Mouse (Mus musculus) hindbrain, postnatal 0 days (tissue): Measurements from ENCODE around the gene 4930426L09Rik. TPM values are rescaled to one million over a fixed set of nuclear protein-coding genes. Genes with fewer than 3 reads are reported as not detected.
"Not testable (repeated sequence)": the region's sequence is repeated elsewhere in the genome, so short reads cannot be mapped to it uniquely, and the experiment has no call there.

Source experiments
- ATAC-seq: fragments of 200-750 bp; cut with Nextera tagmentation; 2 replicates; pipeline ENCODE4 v1.8.0; 2017; ENCODE audit warnings: mild to moderate bottlenecking, moderate TSS enrichment, moderate library complexity
- DNase-seq: peaks from one replicate; pipeline ENCODE4 v3.0.0-alpha.2; 2015; ENCODE audit warnings: low spot score
- H3K27ac ChIP-seq: fragments of 300-500 bp; sonication (generic); 2 replicates; pipeline ENCODE4 v1.5.1; 2014; ENCODE audit warnings: mild to moderate bottlenecking
- H3K27me3 ChIP-seq: fragments of 300-500 bp; sonication (generic); 2 replicates; pipeline ENCODE4 v1.6.1; 2014; ENCODE audit warnings: low read length, mixed read lengths; ENCODE audit not compliant: insufficient read depth
- H3K36me3 ChIP-seq: fragments of 300-500 bp; sonication (generic); 2 replicates; pipeline ENCODE4 v1.6.1; 2014; ENCODE audit warnings: low read length, mixed read lengths; ENCODE audit not compliant: insufficient read depth
- H3K4me1 ChIP-seq: fragments of 300-500 bp; sonication (generic); 2 replicates; pipeline ENCODE4 v1.6.1; 2014; ENCODE audit warnings: antibody characterized with exemption, low read length, mixed read lengths; ENCODE audit not compliant: insufficient read depth
- H3K4me2 ChIP-seq: fragments of 300-500 bp; sonication (generic); 2 replicates; pipeline ENCODE4 v1.6.1; 2014; ENCODE audit warnings: low read depth, mild to moderate bottlenecking, low read length, moderate library complexity, mixed read lengths
- H3K4me3 ChIP-seq: fragments of 300-500 bp; sonication (generic); 2 replicates; pipeline ENCODE4 v1.5.1; 2014; ENCODE audit warnings: low read length
- H3K9ac ChIP-seq: fragments of 300-500 bp; sonication (generic); replicated peaks from 2 replicates; pipeline ENCODE4 v1.6.1; 2014; ENCODE audit warnings: mild to moderate bottlenecking, low read length, moderate library complexity, mixed read lengths
- H3K9me3 ChIP-seq: fragments of 300-500 bp; sonication (generic); 2 replicates; pipeline ENCODE4 v1.6.1; 2016; ENCODE audit warnings: low read length, mixed read lengths
- CTCF ChIP-seq: IDR thresholded peaks from 2 replicates; pipeline ENCODE4 v1.5.1; 2016; ENCODE audit warnings: antibody characterized with exemption, control low read depth, low read depth
- WGBS: fragments of 180-500 bp; shearing (Covaris S2); extraction: QIAGEN DNeasy Blood & Tissue Kit; methylation state at CpG from one replicate; pipeline ENCODE4 v1.1.7; 2014; 5-methylcytosine and 5-hydroxymethylcytosine counted together
- polyA plus RNA-seq: library from polyadenylated mRNA; unstranded; fragments of >200 nt; fragmentation: Nextera tagmentation; extraction: Ambion mirVana; gene quantifications from 2 replicates; pipeline ENCODE4 v1.2.1, GENCODE M21; 2015
- total RNA-seq: library from RNA; depleted of rRNA; stranded (reverse); fragments of >200 nt; gene quantifications from 2 replicates; pipeline ENCODE4 v1.2.3, GENCODE M21; 2014

The 4930426L09Rik gene
- total and polyA plus RNA-seq, 2 experiments from 2014 or later, result 0.76 to 2.0 TPM

DNA sequence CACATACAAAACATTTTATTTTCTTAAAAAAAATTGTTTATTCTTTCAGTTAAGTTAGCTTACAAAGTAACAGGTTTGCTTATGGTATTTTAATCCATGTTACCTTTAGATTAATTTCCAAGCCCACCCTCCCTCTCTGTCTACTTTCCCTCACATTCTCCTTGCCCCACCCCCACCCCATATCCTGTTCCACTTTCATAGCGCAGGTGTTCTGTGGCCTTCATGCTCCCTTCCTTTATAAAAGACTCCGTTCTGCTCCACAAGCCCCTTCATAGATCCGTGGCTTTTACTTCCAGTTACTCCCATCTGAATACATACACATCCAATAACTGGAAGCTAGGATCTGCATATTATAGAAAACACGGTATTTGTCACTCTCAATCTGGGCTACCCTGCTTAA is 9.4 kb downstream of the 4930426L09Rik start:
- 88% methylated on average over 4 of the region's 4 CpGs for WGBS
- ATAC-seq (no peak), DNase-seq (no peak)
- Histone ChIP-seq H3K9ac (no peak overlapping the region), H3K4me1 (no peaks in the 10 kb centered on the region), H3K27me3 (no peaks in the 10 kb centered on the region), H3K9me3 (no peaks in the 10 kb centered on the region), H3K4me3 (no peak overlapping the region), H3K27ac (no peak overlapping the region), H3K4me2 (no peak overlapping the region), H3K36me3 (no peaks in the 10 kb centered on the region)
- TF ChIP-seq CTCF, result no peak

DNA sequence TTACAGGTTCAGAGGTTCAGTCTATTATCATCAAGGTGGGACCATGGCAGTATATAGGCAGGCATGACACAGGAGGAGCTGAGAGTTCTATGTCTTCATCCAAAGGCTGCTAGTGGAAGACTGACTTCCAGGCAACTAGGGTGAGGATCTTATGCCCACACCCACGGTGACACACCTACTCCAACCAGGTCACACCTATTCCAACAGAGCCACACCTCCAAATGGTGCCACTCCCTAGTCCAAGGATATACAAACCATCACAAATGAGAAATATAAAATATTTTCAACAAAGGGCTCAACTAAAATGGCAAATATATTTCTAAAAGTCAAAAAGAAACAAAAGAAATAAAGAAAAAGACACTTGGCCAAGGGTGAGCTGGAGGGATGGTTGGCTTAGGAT is 12.4 kb downstream of the 4930426L09Rik start:
- not testable (repeated sequence) for DNase-seq, H3K9me3 ChIP-seq, ATAC-seq, H3K4me2 ChIP-seq, H3K9ac ChIP-seq, H3K36me3 ChIP-seq, H3K4me1 ChIP-seq, H3K4me3 ChIP-seq, H3K27me3 ChIP-seq, H3K27ac ChIP-seq
- 67% methylated on average over 1 of the region's 1 CpGs for WGBS

DNA sequence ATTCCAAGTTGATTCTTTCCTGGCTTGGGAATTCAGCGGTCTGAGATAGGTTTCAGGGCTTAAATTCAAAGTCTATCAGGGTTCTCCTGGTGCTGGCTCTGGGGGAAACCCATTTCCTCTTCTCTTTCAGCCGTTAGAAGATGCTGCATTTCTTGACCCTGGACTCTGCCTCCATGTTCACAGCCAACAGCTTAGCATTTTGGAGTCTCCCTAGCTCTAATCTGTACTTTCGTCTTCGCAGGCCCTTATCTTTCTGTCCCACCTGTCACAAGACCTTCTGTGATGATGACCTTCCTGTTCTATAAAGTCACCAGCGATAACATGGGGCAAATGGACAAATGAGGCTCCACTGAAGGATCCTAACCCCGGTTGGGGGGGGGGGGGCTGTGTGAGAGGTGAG is 13.3 kb downstream of the 4930426L09Rik start:
- WGBS, result 93% methylated on average over 6 of the region's 6 CpGs
- H3K4me2 ChIP-seq, result no peak overlapping the region
- DNase-seq, result no peak

DNA sequence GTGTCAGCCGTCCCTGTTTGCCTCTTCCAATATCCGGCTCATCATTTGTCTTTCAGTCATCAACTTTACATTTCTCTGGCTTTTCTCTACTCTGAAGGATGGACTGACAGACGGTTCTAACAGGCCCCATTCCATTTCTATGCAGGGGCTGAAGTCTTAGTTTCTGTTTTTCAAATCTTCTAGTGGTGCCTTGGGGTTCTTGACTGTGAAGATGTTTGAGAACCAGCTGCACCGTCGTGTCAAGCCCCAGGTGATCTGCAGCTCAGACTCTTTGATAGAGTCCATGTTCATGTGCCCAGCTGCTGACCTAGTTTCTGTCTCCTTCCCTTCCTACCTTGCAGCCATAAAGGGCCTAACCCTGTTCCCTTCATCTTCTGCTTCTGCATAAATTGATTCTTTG is 18.2 kb downstream of the 4930426L09Rik start:
- Histone ChIP-seq H3K4me2 (no peak overlapping the region), H3K9ac (no peak overlapping the region), H3K9me3 (no peaks in the 10 kb centered on the region), H3K27me3 (no peaks in the 10 kb centered on the region), H3K36me3 (no peaks in the 10 kb centered on the region), H3K4me3 (no peak overlapping the region), H3K27ac (no peak overlapping the region), H3K4me1 (no peaks in the 10 kb centered on the region)
- no peak for DNase-seq
- no peak for ATAC-seq
- 84% methylated on average over 5 of the region's 5 CpGs for WGBS
- TF ChIP-seq CTCF, result no peak

More for the DNA sequence above, 13.3 kb downstream of the 4930426L09Rik start:
- no peak for TF ChIP-seq CTCF
- Histone ChIP-seq H3K9me3 (no peaks in the 10 kb centered on the region), H3K4me1 (no peaks in the 10 kb centered on the region), H3K27ac (no peak overlapping the region), H3K36me3 (no peaks in the 10 kb centered on the region), H3K9ac (no peak overlapping the region), H3K4me3 (no peak overlapping the region), H3K27me3 (no peaks in the 10 kb centered on the region)
- no peak for ATAC-seq

DNA sequence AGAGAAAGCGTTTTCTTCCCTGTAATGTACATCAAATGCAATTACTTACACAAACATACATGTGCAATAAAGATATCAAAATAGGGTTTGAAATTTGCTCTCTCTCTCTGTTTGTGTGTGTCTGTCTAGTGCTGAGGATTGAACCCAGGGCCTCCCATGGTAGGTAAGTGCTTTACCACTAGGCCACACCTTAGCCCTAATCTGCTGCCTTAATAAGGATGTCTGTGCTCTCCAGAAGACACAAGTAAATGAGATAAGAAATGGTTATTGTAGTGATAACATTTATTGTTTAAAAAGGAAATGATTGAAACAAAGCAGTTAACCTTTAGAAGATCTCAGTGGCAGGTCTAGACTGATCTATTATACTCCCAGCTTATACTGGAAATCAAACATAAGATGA is 18.7 kb downstream of the 4930426L09Rik start:
- no peak overlapping the region for H3K4me2 ChIP-seq
- TF ChIP-seq CTCF, result no peak
- H3K36me3 ChIP-seq, result no peaks in the 10 kb centered on the region
- no peaks in the 10 kb centered on the region for H3K9me3 ChIP-seq
- H3K9ac ChIP-seq, result no peak overlapping the region
- H3K4me1 ChIP-seq, result no peaks in the 10 kb centered on the region
- ATAC-seq (no peak), DNase-seq (no peak)
- no peak overlapping the region for H3K27ac ChIP-seq
- no peak overlapping the region for H3K4me3 ChIP-seq
- no peaks in the 10 kb centered on the region for H3K27me3 ChIP-seq
- WGBS, result 89% methylated on average over 1 of the region's 1 CpGs

DNA sequence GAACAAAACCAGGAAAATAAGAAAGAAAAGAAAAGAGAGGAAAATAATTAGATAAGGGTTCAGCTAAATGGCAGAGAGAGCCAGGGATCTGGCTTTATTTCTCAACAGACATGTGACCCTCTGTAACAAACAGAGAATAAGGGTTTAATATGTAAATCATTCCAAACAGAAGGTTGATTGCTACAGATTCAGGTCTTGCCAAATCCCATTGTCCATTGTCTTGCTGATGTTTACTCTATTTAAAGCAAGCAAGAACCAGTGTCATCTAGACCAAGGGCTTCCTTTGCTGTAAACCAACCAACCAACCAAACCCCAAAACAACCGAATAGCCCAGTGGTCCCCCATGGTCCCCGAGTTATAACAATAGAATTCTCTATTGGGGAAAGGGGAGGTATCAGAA is 19.9 kb downstream of the 4930426L09Rik start:
- Histone ChIP-seq H3K9me3 (no peaks in the 10 kb centered on the region), H3K27me3 (no peaks in the 10 kb centered on the region), H3K4me3 (no peak overlapping the region), H3K4me2 (no peak overlapping the region), H3K27ac (no peak overlapping the region), H3K36me3 (no peaks in the 10 kb centered on the region), H3K4me1 (no peaks in the 10 kb centered on the region), H3K9ac (no peak overlapping the region)
- TF ChIP-seq CTCF, result no peak
- no peak for DNase-seq
- no peak for ATAC-seq
- 66% methylated on average over 2 of the region's 2 CpGs for WGBS

DNA sequence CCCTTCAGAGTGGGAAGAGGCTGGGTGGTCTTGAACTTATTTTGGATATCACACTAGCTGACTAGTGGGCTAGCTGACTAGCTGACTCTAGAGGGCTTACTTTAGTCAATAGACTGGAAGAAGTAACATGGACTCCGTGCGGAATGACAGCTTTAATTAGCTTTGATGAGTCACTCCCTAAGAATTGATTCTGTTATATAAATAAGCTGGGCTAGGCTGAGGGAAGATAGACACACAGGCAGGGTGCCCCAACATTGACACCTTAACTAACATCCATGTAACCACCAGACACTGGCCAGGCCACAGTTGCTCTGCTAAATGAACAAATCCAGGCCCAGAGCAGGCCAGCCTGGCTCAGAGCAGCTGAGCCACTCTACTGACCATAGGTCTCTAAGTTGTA is 26.7 kb downstream of the 4930426L09Rik start:
- ATAC-seq (no peak), DNase-seq (no peak)
- Histone ChIP-seq H3K27ac (no peak overlapping the region), H3K9me3 (no peaks in the 10 kb centered on the region), H3K4me2 (no peak overlapping the region), H3K9ac (no peak overlapping the region), H3K36me3 (no peaks in the 10 kb centered on the region), H3K27me3 (no peaks in the 10 kb centered on the region), H3K4me1 (no peaks in the 10 kb centered on the region), H3K4me3 (no peak overlapping the region)
- WGBS, result 84% methylated on average over 2 of the region's 2 CpGs
- TF ChIP-seq CTCF, result no peak
